Mouse (Mus musculus): ENCODE measurements around the gene Spty2d1. TPM values are rescaled to one million over a fixed set of nuclear protein-coding genes. Genes with fewer than 3 reads are reported as not detected.

Gene Spty2d1
- total RNA-seq, 2 experiments from 2014 or later = 12.5 to 13.8 TPM

- intact Hi-C loops (cut with DNase I) = loop anchor here (2.0 kb wide), 1 partner anchor 26 kb away; the partner anchor contains the start of gene Tmem86a
- no peak for DNase-seq
Measured at GRCm38 (mm10) chr7:47024454-47024853, 16.2 kb upstream of the Spty2d1 start.

GRCm38 (mm10) chr7:47023530-47023929 is 15.3 kb upstream of the Spty2d1 start:
- intact Hi-C loops (cut with DNase I) = loop anchor here (1.0 to 2.0 kb wide), 4 partner anchors 19 to 127 kb away; no protein-coding TSS in a partner anchor
- peak; percentile 85 to 95 for DNase-seq

- intact Hi-C loops (cut with DNase I) = loop anchor here (2.0 kb wide), 1 partner anchor 20 kb away; no protein-coding TSS in a partner anchor
- DNase-seq = peak; percentile 32 to 47
Measured at GRCm38 (mm10) chr7:47022482-47022881, 14.3 kb upstream of the Spty2d1 start.

- DNase-seq = no peak
- intact Hi-C loops (cut with DNase I) = no loop called here
Measured at GRCm38 (mm10) chr7:47020956-47021355, 12.7 kb upstream of the Spty2d1 start.

- intact Hi-C loops (cut with DNase I) = loop anchor here (10.0 kb wide), 1 partner anchor 305 kb away; the partner anchor contains the start of genes Saa3 and Saal1
- no peak for DNase-seq
Measured at GRCm38 (mm10) chr7:47019641-47020040, 11.4 kb upstream of the Spty2d1 start.

- intact Hi-C loops (cut with DNase I) = loop anchor here (10.0 kb wide), 1 partner anchor 302 kb away; the partner anchor contains the start of genes Saa3 and Saal1
- DNase-seq = no peak
Measured at GRCm38 (mm10) chr7:47017146-47017545, 8.9 kb upstream of the Spty2d1 start.

- intact Hi-C loops (cut with DNase I) = loop anchor here (1.0 to 10.0 kb wide), 2 partner anchors 53 to 302 kb away; partner anchors contain the start of genes Saa3 and Saal1
- DNase-seq = no peak
Measured at GRCm38 (mm10) chr7:47016602-47017001, 8.4 kb upstream of the Spty2d1 start.

GRCm38 (mm10) chr7:47015390-47016065 is 7.3 kb upstream of the Spty2d1 start:
- DNase-seq = peak; percentile 92 to 94
- intact Hi-C loops (cut with DNase I) = loop anchor here (1.0 to 10.0 kb wide), 3 partner anchors 9 to 301 kb away; partner anchors contain the start of genes Saa3 and Saal1

- intact Hi-C loops (cut with DNase I) = loop anchor here (1.0 to 10.0 kb wide), 3 partner anchors 8 to 300 kb away; partner anchors contain the start of genes Gtf2h1, Hps5, Saa3 and Saal1
- peak; percentile 84 to 86 for DNase-seq
Measured at GRCm38 (mm10) chr7:47014564-47015389, 6.6 kb upstream of the Spty2d1 start.

- intact Hi-C loops (cut with DNase I) = loop anchor here (5.0 to 10.0 kb wide), 2 partner anchors 216 to 298 kb away; partner anchors contain the start of genes Gtf2h1, Hps5, Saa3 and Saal1
- DNase-seq = no peak
Measured at GRCm38 (mm10) chr7:47013131-47013767, 5.0 kb upstream of the Spty2d1 start.

GRCm38 (mm10) chr7:47007818-47008167 is 418 bp downstream of the Spty2d1 start:
- intact Hi-C loops (cut with DNase I) = no loop called here
- DNase-seq = no peak

GRCm38 (mm10) chr7:47007109-47007780 is 966 bp downstream of the Spty2d1 start:
- intact Hi-C loops (cut with DNase I) = no loop called here
- DNase-seq = no peak

- DNase-seq = no peak
- intact Hi-C loops (cut with DNase I) = no loop called here
Measured at GRCm38 (mm10) chr7:47003411-47004115, 4.6 kb downstream of the Spty2d1 start.

- no peak for DNase-seq
- intact Hi-C loops (cut with DNase I) = no loop called here
Measured at GRCm38 (mm10) chr7:47001900-47002275, 6.3 kb downstream of the Spty2d1 start.

GRCm38 (mm10) chr7:47001125-47001899 is 6.9 kb downstream of the Spty2d1 start:
- intact Hi-C loops (cut with DNase I) = no loop called here
- DNase-seq = no peak

GRCm38 (mm10) chr7:47000644-47000983 is 7.6 kb downstream of the Spty2d1 start:
- peak in 1 of 2 experiments; percentile 32 for DNase-seq
- intact Hi-C loops (cut with DNase I) = no loop called here

GRCm38 (mm10) chr7:46999983-47000643 is 8.1 kb downstream of the Spty2d1 start:
- intact Hi-C loops (cut with DNase I) = no loop called here

GRCm38 (mm10) chr7:46998942-46999341 is 9.3 kb downstream of the Spty2d1 start:
- DNase-seq = no peak
- intact Hi-C loops (cut with DNase I) = no loop called here

More at GRCm38 (mm10) chr7:46999983-47000643, 8.1 kb downstream of the Spty2d1 start:
- no peak for DNase-seq
